Mouse (Mus musculus) embryonic facial prominence, embryonic 11.5 days (tissue): ENCODE results near the gene Xylb. TPM values are rescaled to one million over a fixed set of nuclear protein-coding genes. Genes with fewer than 3 reads are reported as not detected.

Experiments
- ATAC-seq: fragments of 200-750 bp; cut with Nextera tagmentation; replicated peaks from 2 replicates; pipeline ENCODE4 v1.8.0; 2017; ENCODE audit warnings: low read depth; ENCODE audit not compliant: insufficient number of reproducible peaks, low FRiP score, low TSS enrichment
- DNase-seq: peaks from one replicate; pipeline ENCODE4 v3.0.0-alpha.2; 2015; ENCODE audit warnings: low spot score
- H3K27ac ChIP-seq: fragments of 300-500 bp; sonication (generic); replicated peaks from 2 replicates; pipeline ENCODE4 v1.5.1; 2014; ENCODE audit warnings: mild to moderate bottlenecking, low read depth, low read length, control low read depth
- H3K27me3 ChIP-seq: fragments of 300-500 bp; sonication (generic); 2 replicates; pipeline ENCODE4 v1.6.1; 2014; ENCODE audit warnings: mild to moderate bottlenecking, low read length, moderate library complexity, mixed read lengths; ENCODE audit not compliant: control insufficient read depth, insufficient read depth
- H3K36me3 ChIP-seq: fragments of 300-500 bp; sonication (generic); replicated peaks from 2 replicates; pipeline ENCODE4 v1.6.1; 2014; ENCODE audit warnings: low read depth, mild to moderate bottlenecking, low read length, moderate library complexity, mixed read lengths; ENCODE audit not compliant: control insufficient read depth, insufficient read depth
- H3K4me1 ChIP-seq: fragments of 300-500 bp; sonication (generic); 2 replicates; pipeline ENCODE4 v1.6.1; 2014; ENCODE audit warnings: low read length, mixed read lengths; ENCODE audit not compliant: control insufficient read depth, insufficient read depth
- H3K4me2 ChIP-seq: fragments of 300-500 bp; sonication (generic); 2 replicates; pipeline ENCODE4 v1.6.1; 2014; ENCODE audit warnings: low read depth, mild to moderate bottlenecking, control low read depth, low read length, moderate library complexity
- H3K4me3 ChIP-seq: fragments of 300-500 bp; sonication (generic); 2 replicates; pipeline ENCODE4 v1.5.1; 2014; ENCODE audit warnings: low read depth, low read length, control low read depth
- H3K9ac ChIP-seq: fragments of 300-500 bp; sonication (generic); replicated peaks from 2 replicates; pipeline ENCODE4 v1.6.1; 2014; ENCODE audit warnings: mild to moderate bottlenecking, control low read depth, low read length
- H3K9me3 ChIP-seq: fragments of 300-500 bp; sonication (generic); replicated peaks from 2 replicates; pipeline ENCODE4 v1.6.1; 2016; ENCODE audit warnings: mild to moderate bottlenecking, low read length, inconsistent platforms, mixed read lengths; ENCODE audit not compliant: control insufficient read depth
- WGBS: fragments of 180-500 bp; shearing (Covaris S2); extraction: QIAGEN DNeasy Blood & Tissue Kit; methylation state at CpG from one replicate; pipeline ENCODE4 v1.1.7; 2014; 5-methylcytosine and 5-hydroxymethylcytosine counted together
- polyA plus RNA-seq: library from polyadenylated mRNA; unstranded; fragments of >200 nt; fragmentation: Nextera tagmentation; extraction: Ambion mirVana; gene quantifications from 2 replicates; pipeline ENCODE4 v1.2.1, GENCODE M21; 2014

Xylb gene
- polyA plus RNA-seq, 1 experiment from 2014 or later: 6.3 TPM

GRCm38 (mm10) chr9:119378231-119378630, 21.1 kb downstream of the Xylb start:
- DNase-seq: no peak
- Histone ChIP-seq H3K27ac (no peak overlapping the region), H3K9ac (no peak overlapping the region), H3K36me3 (no peaks in the 10 kb centered on the region), H3K4me3 (no peak overlapping the region), H3K9me3 (no peaks in the 10 kb centered on the region), H3K4me1 (no peaks in the 10 kb centered on the region), H3K4me2 (no peak overlapping the region), H3K27me3 (no peaks in the 10 kb centered on the region)
- WGBS: 92% methylated on average over 4 of the region's 4 CpGs
- ATAC-seq: no peak

DNA sequence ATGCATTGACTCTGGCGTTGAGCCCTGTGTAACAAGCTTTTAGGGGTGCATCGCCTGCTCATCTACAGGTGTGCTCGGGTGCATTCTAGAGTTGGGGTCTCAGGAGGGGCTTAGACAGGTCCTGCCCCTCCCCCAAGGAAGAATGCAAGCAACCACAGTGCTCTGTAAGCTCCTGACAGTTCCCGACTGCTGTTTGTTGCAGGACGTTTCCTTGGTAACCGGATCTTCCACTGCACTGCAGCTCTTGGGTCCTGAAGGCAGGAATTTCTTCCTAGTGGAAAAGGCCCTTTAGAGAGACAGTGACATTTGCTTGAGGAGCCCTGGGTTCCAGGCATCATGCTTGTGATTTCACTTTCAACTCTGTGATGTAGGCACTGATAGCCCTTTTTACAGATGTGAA, 25.4 kb downstream of the Xylb start:
- Histone ChIP-seq H3K9ac (no peak overlapping the region), H3K4me2 (no peak overlapping the region), H3K36me3 (no peaks in the 10 kb centered on the region), H3K27ac (no peak overlapping the region), H3K27me3 (no peaks in the 10 kb centered on the region), H3K4me1 (no peaks in the 10 kb centered on the region), H3K4me3 (no peak overlapping the region), H3K9me3 (no peaks in the 10 kb centered on the region)
- WGBS: 62% methylated on average over 6 of the region's 6 CpGs
- ATAC-seq: no peak
- peak; percentile 14 for DNase-seq

DNA sequence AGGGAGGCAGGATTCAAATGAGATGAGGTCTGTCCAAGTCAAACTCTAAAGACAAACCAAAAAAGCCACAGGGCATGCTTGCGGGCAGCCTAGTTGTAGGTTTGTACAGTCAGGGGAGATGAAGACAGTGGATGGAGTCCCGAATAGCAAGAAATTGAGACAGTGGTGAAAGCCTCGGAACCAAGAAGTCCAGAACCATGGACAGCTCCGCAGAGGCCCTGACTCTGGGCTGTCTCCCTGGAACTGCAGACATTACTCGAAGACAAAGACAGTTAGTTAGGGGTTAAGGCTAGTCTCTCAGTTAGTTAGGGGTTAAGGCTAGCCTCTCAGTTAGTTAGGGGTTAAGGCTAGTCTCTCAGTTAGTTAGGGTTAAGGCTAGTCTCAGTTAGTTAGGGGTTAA, 31.8 kb downstream of the Xylb start:
- H3K9ac ChIP-seq: no peak overlapping the region
- H3K4me1 ChIP-seq: no peaks in the 10 kb centered on the region
- no peak overlapping the region for H3K4me3 ChIP-seq
- DNase-seq (peak; percentile 71), ATAC-seq (no peak)
- no peaks in the 10 kb centered on the region for H3K36me3 ChIP-seq
- no peaks in the 10 kb centered on the region for H3K27me3 ChIP-seq
- H3K4me2 ChIP-seq: no peak overlapping the region
- H3K9me3 ChIP-seq: no peaks in the 10 kb centered on the region
- WGBS: 56% methylated on average over 5 of the region's 5 CpGs
- H3K27ac ChIP-seq: no peak overlapping the region

- 88% methylated on average over 2 of the region's 2 CpGs for WGBS
- Histone ChIP-seq H3K9me3 (no peaks in the 10 kb centered on the region), H3K4me3 (no peak overlapping the region), H3K36me3 (no peaks in the 10 kb centered on the region), H3K9ac (no peak overlapping the region), H3K4me2 (no peak overlapping the region), H3K4me1 (no peaks in the 10 kb centered on the region), H3K27ac (no peak overlapping the region), H3K27me3 (no peaks in the 10 kb centered on the region)
- ATAC-seq: no peak
- no peak for DNase-seq
These were observed 33.0 kb downstream of the Xylb start for GRCm38 (mm10) chr9:119390214-119390613.

- Histone ChIP-seq H3K36me3 (no peaks in the 10 kb centered on the region), H3K4me1 (no peaks in the 10 kb centered on the region), H3K4me2 (no peak overlapping the region), H3K27me3 (no peaks in the 10 kb centered on the region), H3K9ac (no peak overlapping the region), H3K4me3 (no peak overlapping the region), H3K9me3 (no peaks in the 10 kb centered on the region), H3K27ac (no peak overlapping the region)
- ATAC-seq (no peak), DNase-seq (no peak)
- 80% methylated on average over 1 of the region's 1 CpGs for WGBS
These were observed 37.6 kb downstream of the Xylb start for GRCm38 (mm10) chr9:119394808-119395207.

DNA sequence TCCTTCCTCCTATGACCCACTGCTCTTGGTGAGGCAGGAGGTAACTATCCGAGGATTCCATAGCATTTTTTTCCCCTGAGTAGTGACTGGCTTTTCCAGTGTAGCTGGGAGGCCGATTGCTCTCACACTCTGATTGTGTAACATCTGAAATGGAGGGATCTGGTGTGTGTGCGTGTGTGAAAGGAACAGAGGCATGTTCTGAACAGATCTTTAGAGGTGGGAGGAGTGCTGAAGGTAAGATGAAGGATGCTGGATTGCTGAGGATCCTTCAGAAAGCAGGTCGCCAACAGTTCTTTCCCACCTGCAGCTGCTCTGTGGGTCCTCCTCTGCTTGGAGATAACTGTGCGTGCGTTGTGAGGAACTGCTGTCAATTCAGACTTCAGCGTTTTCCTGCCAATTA, 44.2 kb downstream of the Xylb start:
- Histone ChIP-seq H3K9me3 (no peaks in the 10 kb centered on the region), H3K27me3 (no peaks in the 10 kb centered on the region), H3K9ac (peak overlapping the region; percentile 41), H3K27ac (no peak overlapping the region), H3K4me1 (peaks cover 2% of the 10 kb centered on the region; the same call in 1 of the 2 replicates), H3K36me3 (no peaks in the 10 kb centered on the region), H3K4me3 (peak overlapping the region; percentile 100), H3K4me2 (peak overlapping the region; percentile 51)
- WGBS: 6% methylated on average over 7 of the region's 7 CpGs
- DNase-seq (no peak), ATAC-seq (no peak; the same call in 1 of the 2 replicates)

GRCm38 (mm10) chr9:119401801-119402214, 44.6 kb downstream of the Xylb start, which contains the start of gene Acvr2b:
Gene Acvr2b (plus strand): TSS chr9:119402118.
- peak; percentile 99 for DNase-seq
- ATAC-seq: peak; percentile 95
- Histone ChIP-seq H3K4me3 (peak within 1 kb of the TSS; percentile 100), H3K4me2 (peak within 1 kb of the TSS; percentile 65), H3K27me3 (no peaks in the 10 kb centered on the region), H3K27ac (peak within 1 kb of the TSS; percentile 97), H3K9me3 (no peaks in the 10 kb centered on the region), H3K9ac (peak within 1 kb of the TSS; percentile 100), H3K4me1 (peaks cover 2% of the 10 kb centered on the region; the same call in 1 of the 2 replicates), H3K36me3 (no peaks in the 10 kb centered on the region)
- 0% methylated on average over 19 of the region's 32 CpGs for WGBS

DNA sequence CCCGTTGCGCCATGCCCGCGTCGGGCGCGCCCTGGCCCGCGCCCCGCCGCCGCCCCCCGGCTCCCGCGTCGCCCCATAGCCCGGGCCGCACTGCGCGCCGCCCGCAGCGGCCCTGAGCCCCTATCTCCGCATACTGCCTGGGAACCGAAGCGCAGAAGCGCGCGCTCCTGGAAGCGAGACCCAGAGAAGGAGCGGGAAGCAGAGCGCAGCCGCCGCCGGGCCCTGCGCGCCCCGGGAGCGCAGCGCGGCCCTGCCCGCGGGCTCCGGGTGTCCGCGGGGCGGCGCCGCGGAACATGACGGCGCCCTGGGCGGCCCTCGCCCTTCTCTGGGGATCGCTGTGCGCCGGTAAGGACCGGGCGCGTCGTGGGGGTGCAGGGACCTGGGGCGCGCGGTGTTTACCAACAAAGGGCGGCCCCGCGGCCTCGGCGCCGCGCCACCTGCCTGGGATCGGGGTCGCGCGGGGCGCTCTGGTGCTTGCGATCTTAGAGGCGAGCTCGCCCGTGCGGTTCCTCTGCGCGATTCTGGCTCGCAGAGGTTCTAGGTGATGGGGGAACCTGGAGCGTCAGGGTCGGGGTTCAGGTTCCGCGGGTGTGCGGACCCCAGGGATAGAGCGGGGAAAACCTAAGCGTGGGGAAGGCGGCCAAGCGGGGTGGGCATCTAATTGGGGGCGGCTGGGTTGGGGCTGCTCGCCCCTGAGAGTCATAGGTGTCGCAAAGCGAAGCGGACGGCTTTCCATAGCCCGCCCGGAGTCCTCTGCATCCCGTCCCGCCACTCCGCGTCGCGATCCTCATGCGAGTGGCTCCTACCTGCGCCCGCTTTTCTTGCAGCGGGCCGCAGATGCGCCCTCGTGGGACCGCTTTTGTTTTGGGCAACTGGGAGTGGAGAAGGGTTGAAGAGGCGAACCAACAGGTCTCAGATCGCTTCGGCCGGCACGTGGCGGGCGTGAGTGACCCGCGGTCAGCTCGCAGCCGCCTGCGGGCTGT, 45.4 kb downstream of the Xylb start:
- Histone ChIP-seq H3K9ac (peak overlapping the region; percentile 100), H3K4me2 (peak overlapping the region; percentile 65), H3K4me1 (peaks cover 2% of the 10 kb centered on the region; the same call in 1 of the 2 replicates), H3K27ac (peak overlapping the region; percentile 97), H3K27me3 (no peaks in the 10 kb centered on the region), H3K36me3 (no peaks in the 10 kb centered on the region), H3K4me3 (peak overlapping the region; percentile 100), H3K9me3 (no peaks in the 10 kb centered on the region)
- under 1% methylated on average over 121 of the region's 127 CpGs for WGBS
- DNase-seq (peak; percentile 56), ATAC-seq (peak; percentile 7; the same call in 1 of the 2 replicates)
